Mouse (Mus musculus): ENCODE data around the gene Tns3.

- TF ChIP-seq POLR2A (IDR thresholded peaks at IDR 0.05; ENCODE audit: insufficient read depth, low read depth, low read length) (no peak), CTCF (IDR thresholded peaks at IDR 0.05; ENCODE audit: insufficient read depth, low read depth, low read length) (no peak)
These were observed 46.0 kb downstream of the Tns3 start for GRCm38 (mm10) chr11:8618301-8618700.
